Mouse (Mus musculus) testis, adult 2 months (tissue): ENCODE measurements around the gene Tsga10ip. TPM values are rescaled to one million over a fixed set of nuclear protein-coding genes. Genes with fewer than 3 reads are reported as not detected.

Experiments
- H3K27ac ChIP-seq: fragments of 200-500 bp; 2 replicates; pipeline ENCODE4 v1.5.1; 2012; ENCODE audit warnings: low read depth, low read length; ENCODE audit not compliant: control insufficient read depth, insufficient read depth
- H3K27me3 ChIP-seq: fragments of 200-500 bp; 2 replicates; pipeline ENCODE4 v1.6.1; 2012; ENCODE audit warnings: mild to moderate bottlenecking, low read length, moderate library complexity; ENCODE audit not compliant: control insufficient read depth, insufficient read depth
- H3K36me3 ChIP-seq: fragments of 200-500 bp; 2 replicates; pipeline ENCODE4 v1.6.1; 2012; ENCODE audit warnings: mild to moderate bottlenecking, low read length; ENCODE audit not compliant: control insufficient read depth, insufficient read depth
- H3K4me1 ChIP-seq: fragments of 200-500 bp; 2 replicates; pipeline ENCODE4 v1.6.1; 2012; ENCODE audit warnings: low read length; ENCODE audit not compliant: control insufficient read depth, insufficient read depth
- H3K4me3 ChIP-seq: fragments of 200-500 bp; 2 replicates; pipeline ENCODE4 v1.5.1; 2012; ENCODE audit warnings: low read depth, mild to moderate bottlenecking, low read length, moderate library complexity, mixed read lengths; ENCODE audit not compliant: control insufficient read depth
- CTCF ChIP-seq: fragments of 200-500 bp; IDR thresholded peaks from 2 replicates; pipeline ENCODE4 v1.5.1; 2012; ENCODE audit warnings: low read depth, mild to moderate bottlenecking, inconsistent platforms, low read length, moderate library complexity; ENCODE audit not compliant: control insufficient read depth, insufficient read depth, insufficient replicate concordance
- POLR2A ChIP-seq: fragments of 200-500 bp; IDR thresholded peaks from 2 replicates; pipeline ENCODE4 v1.6.1; 2012; ENCODE audit warnings: low read depth, mild to moderate bottlenecking, inconsistent platforms, low read length, moderate library complexity; ENCODE audit not compliant: control insufficient read depth
- polyA plus RNA-seq: library from polyadenylated mRNA; depleted of rRNA; stranded (reverse); fragments of >200 nt; gene quantifications from 2 replicates; pipeline ENCODE4 v1.2.3, GENCODE M21; 2012

The Tsga10ip gene
- polyA plus RNA-seq, 1 experiment: 353 TPM

GRCm38 (mm10) chr19:5422895-5423443 lies 20.6 kb upstream of the Tsga10ip start:
- TF ChIP-seq CTCF (no peak), POLR2A (no peak)
- no peaks in the 10 kb centered on the region for H3K27me3 ChIP-seq
- H3K4me3 ChIP-seq: peak overlapping the region; percentile 95
- H3K27ac ChIP-seq: no peak overlapping the region
- H3K4me1 ChIP-seq: peaks cover 24% of the 10 kb centered on the region
- H3K36me3 ChIP-seq: peaks cover 2% of the 10 kb centered on the region

GRCm38 (mm10) chr19:5422267-5422666 lies 19.9 kb upstream of the Tsga10ip start:
- Histone ChIP-seq H3K4me3 (no peak overlapping the region), H3K36me3 (peaks cover 2% of the 10 kb centered on the region), H3K27me3 (no peaks in the 10 kb centered on the region), H3K4me1 (peaks cover 24% of the 10 kb centered on the region), H3K27ac (peak overlapping the region; percentile 21)
- no peak for TF ChIP-seq CTCF
- TF ChIP-seq POLR2A: no peak

GRCm38 (mm10) chr19:5421784-5422183 lies 19.5 kb upstream of the Tsga10ip start:
- no peak for TF ChIP-seq CTCF
- no peak for TF ChIP-seq POLR2A
- H3K36me3 ChIP-seq: peaks cover 2% of the 10 kb centered on the region
- H3K27ac ChIP-seq: peak overlapping the region; percentile 21
- no peaks in the 10 kb centered on the region for H3K27me3 ChIP-seq
- no peak overlapping the region for H3K4me3 ChIP-seq
- H3K4me1 ChIP-seq: peaks cover 24% of the 10 kb centered on the region

- peaks cover 2% of the 10 kb centered on the region for H3K36me3 ChIP-seq
- H3K4me3 ChIP-seq: no peak overlapping the region
- no peak for TF ChIP-seq POLR2A
- TF ChIP-seq CTCF: no peak
- H3K4me1 ChIP-seq: peaks cover 15% of the 10 kb centered on the region
- no peak overlapping the region for H3K27ac ChIP-seq
- H3K27me3 ChIP-seq: no peaks in the 10 kb centered on the region
Observed at GRCm38 (mm10) chr19:5420579-5420978, 18.3 kb upstream of the Tsga10ip start.

GRCm38 (mm10) chr19:5419630-5420029 lies 17.3 kb upstream of the Tsga10ip start:
- Histone ChIP-seq H3K27ac (no peak overlapping the region), H3K27me3 (no peaks in the 10 kb centered on the region), H3K4me3 (no peak overlapping the region), H3K4me1 (peaks cover 18% of the 10 kb centered on the region), H3K36me3 (peaks cover 2% of the 10 kb centered on the region)
- TF ChIP-seq POLR2A (no peak), CTCF (no peak)

GRCm38 (mm10) chr19:5418750-5419466 lies 16.6 kb upstream of the Tsga10ip start:
- TF ChIP-seq CTCF (no peak), POLR2A (no peak)
- H3K27me3 ChIP-seq: no peaks in the 10 kb centered on the region
- H3K4me3 ChIP-seq: no peak overlapping the region
- peaks cover 2% of the 10 kb centered on the region for H3K36me3 ChIP-seq
- H3K27ac ChIP-seq: no peak overlapping the region
- H3K4me1 ChIP-seq: peaks cover 16% of the 10 kb centered on the region

- Histone ChIP-seq H3K27ac (peak overlapping the region; percentile 76), H3K36me3 (no peaks in the 10 kb centered on the region), H3K27me3 (no peaks in the 10 kb centered on the region), H3K4me3 (no peak overlapping the region), H3K4me1 (peaks cover 5% of the 10 kb centered on the region)
- peak; percentile 46; the same call in 1 of the 2 replicates for TF ChIP-seq POLR2A
- no peak for TF ChIP-seq CTCF
Observed at GRCm38 (mm10) chr19:5414534-5414957, 12.2 kb upstream of the Tsga10ip start.
